Mouse (Mus musculus): ENCODE data around the gene Arih1. TPM values are rescaled to one million over a fixed set of nuclear protein-coding genes. Genes with fewer than 3 reads are reported as not detected.

Gene Arih1
- total RNA-seq, 1 experiment: 75.5 TPM

DNA sequence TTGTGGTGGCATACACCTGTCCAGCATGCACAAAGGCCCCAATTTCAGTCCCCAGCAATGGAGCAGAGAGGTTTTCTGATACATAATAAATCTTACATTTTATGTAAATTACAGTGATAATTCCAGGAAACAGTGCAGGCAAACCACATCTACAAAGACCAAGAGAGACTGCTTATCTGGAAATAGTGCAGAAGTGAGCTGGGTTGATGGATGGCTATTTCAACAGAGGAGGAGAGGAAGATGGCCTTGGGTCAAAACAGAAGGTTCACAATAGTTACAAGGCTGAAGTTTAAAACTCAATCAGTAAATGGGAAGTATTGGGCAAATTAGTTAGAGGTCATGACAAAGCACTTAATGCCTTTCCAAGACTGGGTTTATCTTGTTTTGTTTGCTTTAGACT, 913 bp upstream of the Arih1 start:
- Histone ChIP-seq H3K27ac (ENCODE audit: insufficient read depth, low read depth, low read length, poor library complexity, severe bottlenecking) (peak overlapping the region; percentile 38; the same call in 1 of the 2 replicates), H3K4me1 (ENCODE audit: control insufficient read depth in 2 of 2, insufficient read depth in 2 of 2, low read length in 2 of 2, poor library complexity in 1 of 2) (peaks cover 0 to 3% of the 10 kb centered on the region in 2 experiments; a peak in 2 of 4 replicates), H3K4me3 (ENCODE audit: insufficient read depth in 1 of 2, low read depth in 1 of 2, low read length in 2 of 2, poor library complexity in 1 of 2, severe bottlenecking in 1 of 2) (peak overlapping the region; percentile 79 to 93), H3K9me3 (ENCODE audit: control insufficient read depth, insufficient read depth, low read depth, low read length) (no peaks in the 10 kb centered on the region), H3K36me3 (ENCODE audit: control insufficient read depth, insufficient read depth, low read length, poor library complexity, severe bottlenecking) (no peaks in the 10 kb centered on the region), H3K9ac (ENCODE audit: insufficient read depth, low read depth, low read length, poor library complexity, severe bottlenecking) (no peak overlapping the region; the same call in 1 of the 2 replicates)
- in situ Hi-C loops (cut with MboI; ENCODE audit: low sequenced_read_pairs in 2 of 2, unreplicated experiment in 2 of 2): no loop called here
- TF ChIP-seq MAFK (IDR thresholded peaks at IDR 0.05; ENCODE audit: insufficient read depth, low read depth, low read length): no peak
- no peak for TF ChIP-seq ZNF384 (IDR thresholded peaks at IDR 0.05; ENCODE audit: low read depth, low read length)
- TF ChIP-seq ZC3H11A (IDR thresholded peaks at IDR 0.05; ENCODE audit: borderline replicate concordance, low read depth, low read length): no peak
- TF ChIP-seq CHD2 (IDR thresholded peaks at IDR 0.05; ENCODE audit: low read depth, low read length): no peak
- TF ChIP-seq HCFC1 (IDR thresholded peaks at IDR 0.05; ENCODE audit: borderline replicate concordance, insufficient read depth, low read length): no peak
- DNase-seq (ENCODE audit: low read depth, low spot score): no peak

DNA sequence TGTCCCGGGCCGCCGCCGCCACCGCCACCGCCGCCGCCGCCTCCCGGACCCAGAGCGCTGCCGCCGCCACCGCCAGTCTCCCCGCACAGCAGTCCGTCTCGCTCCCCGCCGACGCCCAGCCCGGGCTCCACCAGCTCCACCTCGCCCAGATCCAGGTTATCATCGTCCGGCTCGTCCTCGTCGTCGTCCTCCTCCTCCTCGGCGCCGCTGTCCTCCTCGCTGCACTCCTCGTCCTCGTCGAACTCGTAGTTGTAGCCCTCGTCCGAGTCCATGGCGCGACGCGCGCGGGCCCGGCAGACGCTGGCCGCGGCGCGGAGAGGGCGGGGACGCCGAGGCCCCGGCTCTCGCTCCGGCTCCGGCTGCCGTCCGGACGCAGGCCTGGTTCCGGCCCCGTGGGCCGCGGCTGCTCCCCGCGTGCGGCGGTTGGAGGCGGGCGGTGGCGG, 321 bp downstream of the Arih1 start:
- no peaks in the 10 kb centered on the region for H3K9me3 ChIP-seq (ENCODE audit: control insufficient read depth, insufficient read depth, low read depth, low read length)
- H3K4me1 ChIP-seq (ENCODE audit: control insufficient read depth in 2 of 2, insufficient read depth in 2 of 2, low read length in 2 of 2, poor library complexity in 1 of 2): peaks cover 0 to 3% of the 10 kb centered on the region in 2 experiments; a peak in 2 of 4 replicates
- peak overlapping the region; percentile 79 to 93 for H3K4me3 ChIP-seq (ENCODE audit: insufficient read depth in 1 of 2, low read depth in 1 of 2, low read length in 2 of 2, poor library complexity in 1 of 2, severe bottlenecking in 1 of 2)
- peak overlapping the region; percentile 94 for H3K9ac ChIP-seq (ENCODE audit: insufficient read depth, low read depth, low read length, poor library complexity, severe bottlenecking)
- TF ChIP-seq ZC3H11A (IDR thresholded peaks at IDR 0.05; ENCODE audit: borderline replicate concordance, low read depth, low read length) (no peak), HCFC1 (IDR thresholded peaks at IDR 0.05; ENCODE audit: borderline replicate concordance, insufficient read depth, low read length) (no peak), MAFK (IDR thresholded peaks at IDR 0.05; ENCODE audit: insufficient read depth, low read depth, low read length) (no peak), CHD2 (IDR thresholded peaks at IDR 0.05; ENCODE audit: low read depth, low read length) (no peak), ZNF384 (IDR thresholded peaks at IDR 0.05; ENCODE audit: low read depth, low read length) (no peak)
- in situ Hi-C loops (cut with MboI; ENCODE audit: low sequenced_read_pairs in 2 of 2, unreplicated experiment in 2 of 2): no loop called here
- H3K36me3 ChIP-seq (ENCODE audit: control insufficient read depth, insufficient read depth, low read length, poor library complexity, severe bottlenecking): no peaks in the 10 kb centered on the region
- DNase-seq (ENCODE audit: low read depth, low spot score): no peak
- H3K27ac ChIP-seq (ENCODE audit: insufficient read depth, low read depth, low read length, poor library complexity, severe bottlenecking): peak overlapping the region; percentile 87

DNA sequence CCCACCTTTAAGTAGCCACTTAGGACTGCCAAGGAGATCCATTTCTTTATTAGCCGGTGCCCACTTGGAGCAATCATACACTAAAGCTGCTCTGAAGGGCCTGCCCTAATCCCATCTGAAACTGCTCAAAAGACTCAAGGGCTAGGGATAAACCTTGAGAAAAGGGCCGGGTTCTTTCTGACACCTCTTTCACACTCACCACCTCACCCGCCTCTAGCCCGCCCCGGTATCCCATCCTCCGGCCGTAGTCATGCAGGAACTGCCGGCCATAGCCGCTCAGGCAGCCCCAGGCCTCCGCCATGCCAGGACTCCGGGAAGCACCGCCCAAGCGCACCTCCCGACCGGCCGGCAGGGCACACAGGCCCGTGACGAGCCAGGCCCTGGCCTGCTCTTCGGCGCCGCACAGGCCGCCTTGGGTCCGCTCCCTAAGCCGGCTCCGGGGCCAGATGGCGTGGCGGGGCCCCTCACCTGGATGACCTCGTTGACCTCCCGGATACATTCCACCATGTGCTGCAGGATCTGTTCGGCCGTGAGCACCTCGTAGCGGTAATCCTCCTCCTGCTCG, 825 bp downstream of the Arih1 start:
- Histone ChIP-seq H3K4me1 (ENCODE audit: control insufficient read depth in 2 of 2, insufficient read depth in 2 of 2, low read length in 2 of 2, poor library complexity in 1 of 2) (peaks cover 0 to 3% of the 10 kb centered on the region in 2 experiments; a peak in 2 of 4 replicates), H3K27ac (ENCODE audit: insufficient read depth, low read depth, low read length, poor library complexity, severe bottlenecking) (peak overlapping the region; percentile 87), H3K9me3 (ENCODE audit: control insufficient read depth, insufficient read depth, low read depth, low read length) (no peaks in the 10 kb centered on the region), H3K4me3 (ENCODE audit: insufficient read depth in 1 of 2, low read depth in 1 of 2, low read length in 2 of 2, poor library complexity in 1 of 2, severe bottlenecking in 1 of 2) (peak overlapping the region; percentile 79 to 93), H3K9ac (ENCODE audit: insufficient read depth, low read depth, low read length, poor library complexity, severe bottlenecking) (peak overlapping the region; percentile 94), H3K36me3 (ENCODE audit: control insufficient read depth, insufficient read depth, low read length, poor library complexity, severe bottlenecking) (no peaks in the 10 kb centered on the region)
- in situ Hi-C loops (cut with MboI; ENCODE audit: low sequenced_read_pairs in 2 of 2, unreplicated experiment in 2 of 2): no loop called here
- DNase-seq (ENCODE audit: low read depth, low spot score): no peak
- TF ChIP-seq HCFC1 (IDR thresholded peaks at IDR 0.05; ENCODE audit: borderline replicate concordance, insufficient read depth, low read length) (peak; percentile 39; the same call in 1 of the 2 replicates), ZC3H11A (IDR thresholded peaks at IDR 0.05; ENCODE audit: borderline replicate concordance, low read depth, low read length) (no peak)

DNA sequence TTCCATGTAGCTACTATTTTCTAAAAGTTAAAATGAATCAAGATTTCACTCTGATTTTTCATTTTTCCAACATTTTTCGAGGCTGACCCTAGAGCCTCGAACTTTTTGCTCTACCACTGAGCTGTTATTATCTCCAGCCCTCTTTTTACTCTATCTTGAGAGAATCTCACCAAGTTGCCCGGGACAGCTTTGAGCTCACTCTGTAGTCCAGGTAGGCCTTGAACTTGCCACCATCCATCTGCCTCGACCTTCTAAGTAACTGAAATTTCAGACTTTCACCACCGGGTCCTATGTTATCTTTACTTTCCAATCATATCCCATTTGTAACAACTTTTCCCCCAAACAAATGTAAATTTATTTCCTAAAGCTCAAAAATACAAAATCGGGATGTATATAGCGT, 1.7 kb downstream of the Arih1 start:
- Histone ChIP-seq H3K36me3 (ENCODE audit: control insufficient read depth, insufficient read depth, low read length, poor library complexity, severe bottlenecking) (no peaks in the 10 kb centered on the region), H3K4me1 (ENCODE audit: control insufficient read depth in 2 of 2, insufficient read depth in 2 of 2, low read length in 2 of 2, poor library complexity in 1 of 2) (peaks cover 0 to 3% of the 10 kb centered on the region in 2 experiments; a peak in 2 of 4 replicates), H3K27ac (ENCODE audit: insufficient read depth, low read depth, low read length, poor library complexity, severe bottlenecking) (no peak overlapping the region), H3K9ac (ENCODE audit: insufficient read depth, low read depth, low read length, poor library complexity, severe bottlenecking) (peak overlapping the region; percentile 94; the same call in 1 of the 2 replicates), H3K9me3 (ENCODE audit: control insufficient read depth, insufficient read depth, low read depth, low read length) (no peaks in the 10 kb centered on the region), H3K4me3 (ENCODE audit: insufficient read depth in 1 of 2, low read depth in 1 of 2, low read length in 2 of 2, poor library complexity in 1 of 2, severe bottlenecking in 1 of 2) (peak overlapping the region; percentile 79 to 93)
- no peak for DNase-seq (ENCODE audit: low read depth, low spot score)
- TF ChIP-seq ZNF384 (IDR thresholded peaks at IDR 0.05; ENCODE audit: low read depth, low read length): no peak
- no peak for TF ChIP-seq CHD2 (IDR thresholded peaks at IDR 0.05; ENCODE audit: low read depth, low read length)
- no peak for TF ChIP-seq MAFK (IDR thresholded peaks at IDR 0.05; ENCODE audit: insufficient read depth, low read depth, low read length)
- TF ChIP-seq HCFC1 (IDR thresholded peaks at IDR 0.05; ENCODE audit: borderline replicate concordance, insufficient read depth, low read length): no peak
- TF ChIP-seq ZC3H11A (IDR thresholded peaks at IDR 0.05; ENCODE audit: borderline replicate concordance, low read depth, low read length): no peak
- in situ Hi-C loops (cut with MboI; ENCODE audit: low sequenced_read_pairs in 2 of 2, unreplicated experiment in 2 of 2): no loop called here
